Mouse (Mus musculus) embryonic facial prominence, embryonic 15.5 days (tissue): ENCODE results near the gene Cd151. TPM values are rescaled to one million over a fixed set of nuclear protein-coding genes. Genes with fewer than 3 reads are reported as not detected.

Source experiments
- ATAC-seq: fragments of 200-750 bp; cut with Nextera tagmentation; 2 replicates; pipeline ENCODE4 v1.8.0; 2017; ENCODE audit warnings: low read depth, moderate TSS enrichment; ENCODE audit not compliant: insufficient number of reproducible peaks, low FRiP score, low TSS enrichment
- H3K27ac ChIP-seq: fragments of 300-500 bp; sonication (generic); replicated peaks from 2 replicates; pipeline ENCODE4 v1.5.1; 2015; ENCODE audit warnings: mild to moderate bottlenecking, inconsistent platforms
- H3K27me3 ChIP-seq: fragments of 300-500 bp; sonication (generic); 2 replicates; pipeline ENCODE4 v1.6.1; 2015; ENCODE audit warnings: inconsistent platforms
- H3K36me3 ChIP-seq: fragments of 300-500 bp; sonication (generic); 2 replicates; pipeline ENCODE4 v1.6.1; 2015; ENCODE audit warnings: mild to moderate bottlenecking, inconsistent platforms
- H3K4me1 ChIP-seq: fragments of 300-500 bp; sonication (generic); 2 replicates; pipeline ENCODE4 v1.6.1; 2015; ENCODE audit warnings: inconsistent platforms
- H3K4me2 ChIP-seq: fragments of 300-500 bp; sonication (generic); replicated peaks from 2 replicates; pipeline ENCODE4 v1.6.1; 2015; ENCODE audit warnings: mild to moderate bottlenecking, inconsistent platforms
- H3K4me3 ChIP-seq: fragments of 300-500 bp; sonication (generic); replicated peaks from 2 replicates; pipeline ENCODE4 v1.5.1; 2015; ENCODE audit warnings: mild to moderate bottlenecking, inconsistent platforms
- H3K9ac ChIP-seq: fragments of 300-500 bp; sonication (generic); 2 replicates; pipeline ENCODE4 v1.6.1; 2015; ENCODE audit warnings: inconsistent platforms
- H3K9me3 ChIP-seq: fragments of 300-500 bp; sonication (generic); replicated peaks from 2 replicates; pipeline ENCODE4 v1.6.1; 2016; ENCODE audit warnings: inconsistent platforms
- WGBS: fragments of 180-500 bp; shearing (Covaris S2); methylation state at CpG from one replicate; pipeline ENCODE4 v1.1.7; 2015; 5-methylcytosine and 5-hydroxymethylcytosine counted together
- polyA plus RNA-seq: library from polyadenylated mRNA; unstranded; fragments of >200 nt; fragmentation: Nextera tagmentation; extraction: Ambion mirVana; gene quantifications from 2 replicates; pipeline ENCODE4 v1.2.1, GENCODE M21; 2015

Gene Cd151
- polyA plus RNA-seq, 1 experiment from 2014 or later = 26.5 TPM

DNA sequence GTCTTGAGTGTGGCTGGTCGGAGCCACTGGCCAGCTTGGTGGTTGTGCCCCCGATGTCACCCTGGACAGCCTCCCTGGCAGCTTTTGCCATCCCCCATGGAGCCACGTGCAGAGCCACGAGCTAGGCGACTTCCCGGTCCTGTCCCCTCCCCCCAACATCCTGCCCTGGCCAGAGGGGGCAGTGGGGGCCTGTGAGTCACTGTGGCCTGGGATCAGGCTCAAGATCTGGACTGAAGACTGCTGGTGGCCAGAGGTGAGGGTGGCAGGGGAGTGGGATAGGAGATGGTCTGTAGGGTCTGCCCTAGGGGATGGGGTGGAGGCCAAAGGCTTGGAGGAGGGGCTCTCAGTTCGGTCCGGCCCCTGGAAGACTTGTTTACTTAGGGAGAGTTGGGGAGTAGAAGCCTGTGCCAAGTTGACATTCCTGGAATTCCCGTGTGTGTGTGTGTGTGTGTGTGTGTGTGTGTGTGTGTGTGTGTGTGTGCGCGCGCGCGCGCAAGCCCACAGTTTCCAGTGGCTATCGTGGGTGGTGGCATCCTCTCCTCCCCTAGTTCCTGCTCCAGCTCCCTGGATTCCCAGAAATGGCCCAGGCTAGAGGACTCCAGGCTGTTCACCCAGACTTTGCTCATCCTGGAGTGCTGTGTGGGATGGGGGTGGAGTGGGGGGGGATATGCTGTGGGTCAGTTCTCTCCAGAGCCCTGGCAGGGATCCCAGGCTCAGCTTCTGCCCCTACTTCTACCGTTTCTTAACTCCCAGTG, 9.2 kb downstream of the Cd151 start:
- Histone ChIP-seq H3K9me3 (no peaks in the 10 kb centered on the region), H3K4me2 (peak overlapping the region; percentile 90), H3K4me1 (peaks cover 52% of the 10 kb centered on the region), H3K36me3 (peaks cover 13% of the 10 kb centered on the region), H3K27ac (peak overlapping the region; percentile 92), H3K4me3 (peak overlapping the region; percentile 76), H3K27me3 (peaks cover 6% of the 10 kb centered on the region; the same call in 1 of the 2 replicates), H3K9ac (peak overlapping the region; percentile 71)
- peak; percentile 67 for ATAC-seq
- 1% methylated on average over 17 of the region's 17 CpGs for WGBS

DNA sequence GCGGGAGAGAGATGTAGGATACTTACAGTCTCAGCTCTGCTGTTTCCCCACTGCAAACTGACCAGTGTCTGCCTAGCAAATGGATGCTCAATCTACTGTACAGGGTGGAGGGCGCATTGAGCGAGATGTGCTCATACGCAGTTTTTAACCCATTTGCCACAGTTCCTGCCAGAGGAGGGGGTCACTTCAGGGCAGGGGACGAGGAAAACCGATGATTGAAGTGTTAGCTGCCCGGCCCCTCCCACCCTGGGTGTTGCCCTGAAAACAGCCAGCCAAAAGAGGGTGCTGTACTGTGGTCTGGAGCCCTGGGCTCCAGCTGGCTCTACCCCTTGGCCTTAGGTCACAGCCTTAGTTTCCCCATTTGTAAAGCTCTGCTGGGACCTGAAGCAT, 9.8 kb downstream of the Cd151 start:
- no peak for ATAC-seq

DNA sequence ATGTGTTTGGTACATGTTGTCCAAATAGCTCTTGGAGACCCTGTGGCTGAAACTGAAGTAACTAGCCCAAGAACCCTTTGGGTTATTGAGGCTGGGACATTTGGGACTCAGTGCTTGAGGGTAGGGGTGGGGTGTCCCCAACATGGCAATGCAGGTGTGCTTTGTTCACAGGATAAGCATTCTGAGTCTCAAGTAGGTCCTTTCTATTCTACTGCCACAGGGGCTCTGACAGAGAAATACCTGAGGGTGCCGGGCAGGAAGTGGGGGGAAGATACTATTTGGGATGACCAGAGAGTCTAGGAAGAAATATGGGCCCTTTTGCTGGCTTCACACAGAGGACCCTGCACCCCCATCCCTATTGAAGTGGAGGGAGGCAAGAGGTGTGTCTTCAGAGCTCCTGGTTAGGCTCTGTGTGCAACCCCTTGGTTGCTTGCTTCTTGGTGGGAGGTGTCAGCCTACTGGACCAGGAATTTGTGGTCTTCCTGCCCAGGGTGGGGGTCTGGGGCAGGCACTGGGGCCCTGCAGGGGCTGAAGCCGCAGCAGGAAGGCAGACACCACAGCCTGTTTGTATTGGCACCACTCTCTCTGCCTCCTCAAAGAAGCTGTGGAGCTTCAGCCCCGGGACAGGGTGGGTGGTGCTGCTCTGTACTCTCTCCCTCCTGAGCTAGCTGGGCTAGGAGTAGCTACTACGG, 10.5 kb downstream of the Cd151 start:
- Histone ChIP-seq H3K36me3 (peaks cover 2% of the 10 kb centered on the region; the same call in 1 of the 2 replicates), H3K4me1 (peaks cover 66% of the 10 kb centered on the region), H3K4me3 (no peak overlapping the region), H3K9ac (no peak overlapping the region), H3K4me2 (peak overlapping the region; percentile 90), H3K9me3 (no peaks in the 10 kb centered on the region), H3K27me3 (peaks cover 20% of the 10 kb centered on the region), H3K27ac (peak overlapping the region; percentile 92)
- 44% methylated on average over 4 of the region's 4 CpGs for WGBS
- no peak; the same call in 1 of the 2 replicates for ATAC-seq

More for the DNA sequence above, 9.8 kb downstream of the Cd151 start:
- 6% methylated on average over 7 of the region's 7 CpGs for WGBS
- H3K9me3 ChIP-seq = no peaks in the 10 kb centered on the region
- H3K9ac ChIP-seq = no peak overlapping the region
- peak overlapping the region; percentile 92 for H3K27ac ChIP-seq
- H3K4me2 ChIP-seq = peak overlapping the region; percentile 90
- peaks cover 12% of the 10 kb centered on the region for H3K27me3 ChIP-seq
- peak overlapping the region; percentile 76 for H3K4me3 ChIP-seq
- H3K36me3 ChIP-seq = peaks cover 9% of the 10 kb centered on the region
- H3K4me1 ChIP-seq = peaks cover 58% of the 10 kb centered on the region

DNA sequence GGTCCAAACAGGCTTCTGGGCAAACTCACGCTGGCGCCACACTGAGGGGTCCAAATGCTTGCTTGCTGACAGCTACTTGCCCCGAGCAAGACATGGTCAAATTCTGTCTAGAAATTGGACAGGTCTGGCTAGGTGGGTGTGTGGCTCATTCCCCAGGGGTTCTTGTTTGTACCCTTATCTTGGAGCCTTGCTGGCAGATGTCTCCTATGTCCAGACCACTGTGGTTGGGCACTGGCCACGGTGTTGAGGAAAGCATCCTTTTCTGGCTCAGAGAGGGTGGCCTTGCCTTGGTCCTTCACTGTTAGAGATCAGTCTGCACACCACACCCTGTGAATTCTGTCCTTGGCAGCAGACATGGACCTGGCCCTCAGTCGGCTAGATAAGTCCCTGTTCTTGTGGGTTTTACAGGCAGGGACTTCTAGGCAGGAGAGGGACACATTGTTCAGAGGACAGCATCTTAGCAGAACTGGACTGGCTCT, 11.1 kb downstream of the Cd151 start:
- Histone ChIP-seq H3K9me3 (no peaks in the 10 kb centered on the region), H3K36me3 (no peaks in the 10 kb centered on the region), H3K27ac (peak overlapping the region; percentile 92), H3K27me3 (peaks cover 24% of the 10 kb centered on the region), H3K4me3 (no peak overlapping the region), H3K4me1 (peaks cover 71% of the 10 kb centered on the region), H3K9ac (no peak overlapping the region), H3K4me2 (peak overlapping the region; percentile 90; the same call in 1 of the 2 replicates)
- ATAC-seq = no peak
- 68% methylated on average over 5 of the region's 5 CpGs for WGBS

DNA sequence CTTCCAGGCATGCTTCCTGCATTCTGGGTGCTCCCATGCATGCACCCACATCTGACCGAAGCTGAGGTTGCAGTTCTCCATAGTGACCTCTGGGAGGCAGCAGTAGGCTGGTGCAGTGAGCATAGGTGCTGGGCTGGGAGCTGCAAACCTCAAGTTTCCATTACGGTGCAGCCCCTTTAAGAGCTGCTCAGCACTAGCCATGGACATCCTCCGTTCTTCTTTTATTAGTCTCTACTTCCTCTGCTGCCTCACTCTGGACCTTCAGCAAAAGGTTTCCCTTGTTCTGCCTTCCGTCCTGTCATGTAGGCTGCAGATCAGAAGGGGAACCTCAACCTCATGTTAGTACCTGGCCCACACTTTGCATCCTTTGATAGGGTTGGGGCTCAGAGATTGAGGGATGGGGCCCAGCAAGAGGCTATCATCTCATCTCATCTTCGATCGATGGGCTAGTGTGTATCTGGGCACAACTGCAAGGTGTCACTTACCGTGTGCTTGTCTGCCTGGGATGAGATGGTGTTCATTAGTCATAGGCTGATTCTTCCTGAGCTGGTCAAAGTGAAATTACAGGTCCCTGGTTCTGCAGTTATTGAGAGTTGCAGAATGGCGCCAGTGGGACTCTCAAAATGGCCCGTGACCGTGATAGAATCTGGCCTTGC, 13.8 kb downstream of the Cd151 start:
- H3K27ac ChIP-seq = no peak overlapping the region
- H3K4me3 ChIP-seq = peak overlapping the region; percentile 48
- H3K4me2 ChIP-seq = peak overlapping the region; percentile 91
- H3K36me3 ChIP-seq = no peaks in the 10 kb centered on the region
- H3K9me3 ChIP-seq = no peaks in the 10 kb centered on the region
- no peak overlapping the region for H3K9ac ChIP-seq
- 9% methylated on average over 10 of the region's 10 CpGs for WGBS
- ATAC-seq = peak; percentile 12; the same call in 1 of the 2 replicates
- peaks cover 53% of the 10 kb centered on the region for H3K4me1 ChIP-seq
- peaks cover 25% of the 10 kb centered on the region for H3K27me3 ChIP-seq

DNA sequence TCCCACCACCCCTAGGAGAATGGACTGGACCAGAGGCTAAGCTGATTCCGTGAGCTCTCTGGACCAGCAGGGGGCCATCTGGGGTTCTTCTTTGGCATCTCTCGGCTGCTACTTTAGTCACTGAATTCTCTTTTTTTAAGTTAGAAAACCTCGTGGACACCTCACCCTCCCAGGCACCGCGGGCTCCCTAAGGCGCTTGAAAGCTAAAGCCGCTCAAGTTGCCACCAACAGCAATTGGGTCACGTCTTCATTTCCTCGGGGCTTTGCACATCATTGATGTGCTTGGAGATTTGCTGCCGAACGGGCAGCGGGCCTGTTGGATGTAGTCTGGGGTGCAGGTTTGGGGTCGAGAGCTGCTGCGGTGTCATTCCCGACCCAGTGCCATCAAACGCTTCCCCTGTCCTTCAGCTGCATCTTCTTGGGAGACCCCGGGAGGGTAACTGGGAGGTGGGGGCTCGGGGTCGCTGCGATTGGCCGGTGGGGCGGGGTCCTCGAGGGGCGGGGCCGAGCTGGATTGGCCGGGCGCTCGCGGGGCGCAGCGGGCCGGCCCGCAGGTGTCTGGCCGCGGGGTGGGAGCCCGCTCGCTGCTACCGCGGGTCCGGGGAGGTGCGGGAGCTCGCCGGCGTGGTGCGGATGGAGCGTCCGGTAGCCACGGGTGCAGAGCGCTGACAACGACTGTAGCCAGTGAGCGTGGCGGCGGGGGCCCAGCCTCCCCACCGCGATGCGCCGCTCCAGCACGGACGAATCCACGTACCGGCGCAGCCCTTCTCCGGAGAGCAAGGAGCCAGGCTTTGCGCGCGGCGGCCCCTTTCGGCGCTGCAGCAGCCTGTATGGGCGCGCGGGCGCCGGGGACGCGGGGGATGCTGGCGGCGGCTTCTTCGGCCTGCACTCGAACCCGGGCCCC, 14.6 kb downstream of the Cd151 start:
- Histone ChIP-seq H3K4me2 (peak overlapping the region; percentile 91), H3K9ac (0 out of 2 replicates have a peak overlapping the region, but pooled peaks have one; percentile 16), H3K4me1 (peaks cover 45% of the 10 kb centered on the region), H3K9me3 (no peaks in the 10 kb centered on the region), H3K4me3 (peak overlapping the region; percentile 48), H3K27ac (no peak overlapping the region), H3K36me3 (no peaks in the 10 kb centered on the region), H3K27me3 (peaks cover 25% of the 10 kb centered on the region)
- WGBS = under 1% methylated on average over 81 of the region's 81 CpGs
- no peak for ATAC-seq

DNA sequence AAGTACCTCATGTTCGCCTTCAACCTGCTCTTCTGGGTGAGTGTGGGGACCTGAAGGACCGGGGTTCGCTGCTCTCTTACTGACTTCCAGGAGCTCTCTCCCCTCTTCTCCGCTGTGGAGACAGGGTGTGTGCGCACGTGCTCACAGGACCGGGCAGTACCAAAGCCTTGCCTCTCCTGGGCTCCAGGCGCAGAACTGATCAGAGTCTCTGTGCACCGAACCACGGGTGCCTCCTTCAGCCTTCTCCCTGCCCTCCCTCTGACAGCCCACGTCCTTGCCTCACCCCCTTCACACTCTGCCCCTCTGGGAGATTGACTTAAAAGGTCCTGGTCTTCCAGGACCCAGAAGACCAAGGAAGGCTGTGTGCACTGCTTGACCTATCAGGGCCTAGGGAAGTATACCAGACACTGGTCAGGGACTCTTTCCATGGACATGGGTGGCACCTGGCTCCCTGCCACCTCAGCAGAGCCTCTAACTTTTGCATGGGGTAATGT, 15.4 kb downstream of the Cd151 start:
- no peak for ATAC-seq
- Histone ChIP-seq H3K27ac (no peak overlapping the region), H3K36me3 (no peaks in the 10 kb centered on the region), H3K4me2 (peak overlapping the region; percentile 91), H3K4me3 (peak overlapping the region; percentile 48), H3K4me1 (peaks cover 37% of the 10 kb centered on the region), H3K27me3 (peaks cover 25% of the 10 kb centered on the region), H3K9me3 (no peaks in the 10 kb centered on the region), H3K9ac (0 out of 2 replicates have a peak overlapping the region, but pooled peaks have one; percentile 16)
- WGBS = 7% methylated on average over 11 of the region's 11 CpGs

DNA sequence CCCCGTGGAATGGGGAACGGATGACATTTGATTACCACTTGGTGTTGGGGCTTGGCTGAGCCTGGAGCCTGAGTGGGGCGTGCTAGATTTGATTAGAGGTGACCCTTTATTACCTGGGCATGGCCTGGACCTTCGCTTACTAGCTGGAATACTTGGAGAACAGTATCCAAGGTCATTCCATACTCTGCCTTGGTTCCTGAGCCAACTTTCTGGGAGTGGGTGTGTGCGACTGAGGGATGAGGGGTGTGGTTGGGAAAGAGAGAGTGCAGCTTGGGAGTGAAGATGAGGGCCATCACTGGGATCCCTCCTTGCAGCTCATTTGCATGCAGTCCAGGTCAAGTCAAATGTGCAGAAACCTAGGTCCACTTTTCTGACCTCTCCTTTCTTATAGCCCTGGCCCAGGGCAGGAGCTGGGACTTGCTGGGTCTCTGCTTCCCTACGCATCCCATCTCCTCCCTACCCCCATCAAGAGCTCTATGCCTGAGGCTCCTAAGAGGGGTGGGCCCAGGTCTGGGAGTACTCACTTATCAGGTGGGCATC, 16.0 kb downstream of the Cd151 start:
- Histone ChIP-seq H3K9ac (no peak overlapping the region), H3K36me3 (no peaks in the 10 kb centered on the region), H3K4me1 (peaks cover 31% of the 10 kb centered on the region), H3K9me3 (no peaks in the 10 kb centered on the region), H3K4me2 (no peak overlapping the region), H3K27ac (no peak overlapping the region), H3K27me3 (peaks cover 25% of the 10 kb centered on the region), H3K4me3 (no peak overlapping the region)
- no peak for ATAC-seq
- WGBS = 78% methylated on average over 6 of the region's 6 CpGs

DNA sequence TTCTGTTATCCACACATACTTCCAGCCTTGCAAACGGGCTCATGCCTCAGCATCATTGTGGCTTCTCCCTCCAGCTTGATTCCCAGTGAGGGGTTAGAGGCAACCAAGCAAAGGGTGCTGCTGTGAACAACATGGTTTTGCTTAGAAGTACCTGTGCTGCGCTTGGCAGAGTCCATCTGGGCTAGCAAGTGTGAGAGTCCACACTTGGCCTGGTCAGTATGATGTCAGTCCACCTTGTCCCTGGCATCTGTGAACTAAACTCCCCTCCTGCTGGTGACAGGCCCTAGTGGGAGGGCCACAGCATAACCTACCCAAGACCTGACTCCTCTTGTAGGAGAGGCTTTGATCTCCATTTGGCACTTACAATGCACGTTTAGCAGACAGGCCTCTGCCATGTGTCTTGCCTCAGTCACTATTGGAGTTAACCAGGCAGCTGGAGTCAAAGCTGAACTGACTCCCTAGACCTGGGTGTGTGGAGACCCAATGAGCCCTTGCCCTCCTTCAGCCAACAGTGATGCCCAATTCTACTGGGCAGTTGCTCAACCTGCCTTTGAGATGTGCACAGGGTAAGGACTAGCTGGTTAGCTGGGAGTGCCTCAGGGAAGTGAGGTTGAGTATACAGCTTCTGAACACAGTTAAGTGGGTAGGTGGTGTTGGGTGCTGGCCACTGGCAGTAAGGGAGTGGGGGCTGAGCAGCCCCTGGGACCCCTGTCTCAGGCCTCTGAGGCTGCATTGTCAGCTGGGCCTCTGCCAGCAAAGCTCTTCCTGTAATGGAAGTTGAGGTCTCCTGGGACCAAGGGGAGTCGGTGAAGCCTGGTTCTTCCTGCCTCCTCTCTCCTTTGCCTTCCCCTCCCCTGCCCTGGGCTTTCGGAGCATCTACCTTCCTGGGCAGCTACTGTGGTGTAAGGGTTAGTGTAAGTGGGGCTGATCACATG, 17.3 kb downstream of the Cd151 start:
- H3K4me3 ChIP-seq = no peak overlapping the region
- no peak overlapping the region for H3K27ac ChIP-seq
- peaks cover 27% of the 10 kb centered on the region for H3K4me1 ChIP-seq
- H3K36me3 ChIP-seq = no peaks in the 10 kb centered on the region
- no peak overlapping the region for H3K4me2 ChIP-seq
- no peak for ATAC-seq
- WGBS = 67% methylated on average over 5 of the region's 5 CpGs
- H3K27me3 ChIP-seq = peaks cover 25% of the 10 kb centered on the region
- H3K9me3 ChIP-seq = no peaks in the 10 kb centered on the region
- no peak overlapping the region for H3K9ac ChIP-seq
